Mouse (Mus musculus) limb, embryonic 14.5 days (tissue): ENCODE measurements around the gene Arhgdia. TPM values are rescaled to one million over a fixed set of nuclear protein-coding genes. Genes with fewer than 3 reads are reported as not detected.

Experiments used
- ATAC-seq: fragments of 200-750 bp; cut with Nextera tagmentation; 2 replicates; pipeline ENCODE4 v1.8.0; 2017; ENCODE audit warnings: low read depth, moderate number of reproducible peaks, moderate TSS enrichment; ENCODE audit not compliant: low FRiP score
- DNase-seq: peaks from one replicate; pipeline ENCODE4 v3.0.0-alpha.2; 2015; ENCODE audit warnings: low spot score
- H3K27ac ChIP-seq: fragments of 300-500 bp; sonication (generic); replicated peaks from 2 replicates; pipeline ENCODE4 v1.5.1; 2014; ENCODE audit warnings: low read depth, mild to moderate bottlenecking, low read length, moderate library complexity, mixed read lengths
- H3K27me3 ChIP-seq: fragments of 300-500 bp; sonication (generic); 2 replicates; pipeline ENCODE4 v1.6.1; 2014; ENCODE audit warnings: low read length, mixed read lengths; ENCODE audit not compliant: control insufficient read depth, insufficient read depth
- H3K36me3 ChIP-seq: fragments of 300-500 bp; sonication (generic); 2 replicates; pipeline ENCODE4 v1.6.1; 2014; ENCODE audit warnings: mild to moderate bottlenecking, low read length, moderate library complexity, mixed read lengths; ENCODE audit not compliant: control insufficient read depth, insufficient read depth
- H3K4me1 ChIP-seq: fragments of 300-500 bp; sonication (generic); 2 replicates; pipeline ENCODE4 v1.6.1; 2014; ENCODE audit warnings: antibody characterized with exemption, low read length, mixed read lengths; ENCODE audit not compliant: control insufficient read depth, insufficient read depth
- H3K4me2 ChIP-seq: fragments of 300-500 bp; sonication (generic); replicated peaks from 2 replicates; pipeline ENCODE4 v1.6.1; 2014; ENCODE audit warnings: low read depth, mild to moderate bottlenecking, low read length, moderate library complexity; ENCODE audit not compliant: severe bottlenecking
- H3K4me3 ChIP-seq: fragments of 300-500 bp; sonication (generic); replicated peaks from 2 replicates; pipeline ENCODE4 v1.5.1; 2014; ENCODE audit warnings: low read length
- H3K9ac ChIP-seq: fragments of 300-500 bp; sonication (generic); 2 replicates; pipeline ENCODE4 v1.6.1; 2014; ENCODE audit warnings: mild to moderate bottlenecking, low read depth, low read length, moderate library complexity; ENCODE audit not compliant: severe bottlenecking
- H3K9me3 ChIP-seq: fragments of 300-500 bp; sonication (generic); 2 replicates; pipeline ENCODE4 v1.6.1; 2016; ENCODE audit warnings: low read length; ENCODE audit not compliant: control insufficient read depth
- POLR2A ChIP-seq: fragments of 200-500 bp; IDR thresholded peaks from 2 replicates; pipeline ENCODE4 v1.8.0; 2012; ENCODE audit warnings: inconsistent platforms, mild to moderate bottlenecking, moderate library complexity, borderline replicate concordance; ENCODE audit not compliant: insufficient read depth, insufficient read length; ENCODE audit errors: extremely low read depth
- WGBS: fragments of 180-500 bp; shearing (Covaris S2); extraction: QIAGEN DNeasy Blood & Tissue Kit; methylation state at CpG from one replicate; pipeline ENCODE4 v1.1.7; 2014; 5-methylcytosine and 5-hydroxymethylcytosine counted together
- polyA plus RNA-seq, 2 experiments: library from polyadenylated mRNA; depleted of rRNA in 1 of 2; stranded (reverse) in 1 of 2; unstranded in 1 of 2; fragments of >200 nt; fragmentation: Nextera tagmentation in 1 of 2; extraction: Ambion mirVana in 1 of 2; gene quantifications; 2 replicates each; pipeline versions ENCODE4 v1.2.1 to v1.2.3; 2012 to 2014

Gene Arhgdia
- polyA plus RNA-seq, 2 experiments, result 566 to 610 TPM

GRCm38 (mm10) chr11:120610477-120611046 lies 29.1 kb upstream of the Arhgdia start:
- peaks cover 9% of the 10 kb centered on the region; the same call in 1 of the 2 replicates for H3K4me1 ChIP-seq
- peaks cover 6% of the 10 kb centered on the region for H3K27me3 ChIP-seq
- H3K4me3 ChIP-seq, result no peak overlapping the region
- H3K9ac ChIP-seq, result no peak overlapping the region
- DNase-seq, result no peak
- H3K9me3 ChIP-seq, result no peaks in the 10 kb centered on the region
- no peak for ATAC-seq
- no peak for TF ChIP-seq POLR2A
- H3K4me2 ChIP-seq, result no peak overlapping the region
- peaks cover 67% of the 10 kb centered on the region for H3K36me3 ChIP-seq
- H3K27ac ChIP-seq, result no peak overlapping the region
- WGBS, result 73% methylated on average over 9 of the region's 9 CpGs

GRCm38 (mm10) chr11:120609250-120609649 lies 27.8 kb upstream of the Arhgdia start:
- no peaks in the 10 kb centered on the region for H3K9me3 ChIP-seq
- no peak overlapping the region for H3K4me3 ChIP-seq

GRCm38 (mm10) chr11:120608241-120609034 lies 27.0 kb upstream of the Arhgdia start, which contains the start of gene Npb:
Gene Npb, plus strand, starts transcription at chr11:120608477.
- DNase-seq, result no peak
- Histone ChIP-seq H3K4me3 (peak within 1 kb of the TSS; percentile 28), H3K36me3 (peaks cover 69% of the 10 kb centered on the region), H3K4me2 (peak within 1 kb of the TSS; percentile 54), H3K4me1 (peaks cover 9% of the 10 kb centered on the region; the same call in 1 of the 2 replicates), H3K27ac (no peak within 1 kb of the TSS), H3K9me3 (no peaks in the 10 kb centered on the region), H3K9ac (peak within 1 kb of the TSS; percentile 51), H3K27me3 (peaks cover 6% of the 10 kb centered on the region)
- TF ChIP-seq POLR2A, result no peak
- ATAC-seq, result 0 out of 2 replicates have a peak, but pooled peaks have one; percentile 11
- WGBS, result 5% methylated on average over 45 of the region's 45 CpGs

More at GRCm38 (mm10) chr11:120609250-120609649, 27.8 kb upstream of the Arhgdia start:
- Histone ChIP-seq H3K27me3 (peaks cover 6% of the 10 kb centered on the region), H3K36me3 (peaks cover 69% of the 10 kb centered on the region), H3K27ac (no peak overlapping the region), H3K9ac (no peak overlapping the region), H3K4me2 (no peak overlapping the region), H3K4me1 (peaks cover 9% of the 10 kb centered on the region; the same call in 1 of the 2 replicates)
- DNase-seq, result no peak
- 48% methylated on average over 7 of the region's 8 CpGs for WGBS
- TF ChIP-seq POLR2A, result no peak
- ATAC-seq, result no peak

- TF ChIP-seq POLR2A, result no peak
Observed at GRCm38 (mm10) chr11:120606764-120607163, 25.3 kb upstream of the Arhgdia start.

GRCm38 (mm10) chr11:120605667-120606066 lies 24.2 kb upstream of the Arhgdia start:
- no peak for ATAC-seq
- H3K36me3 ChIP-seq, result peaks cover 65% of the 10 kb centered on the region
- no peak overlapping the region for H3K4me3 ChIP-seq
- no peak for DNase-seq
- H3K9ac ChIP-seq, result no peak overlapping the region
- 89% methylated on average over 7 of the region's 7 CpGs for WGBS
- H3K27me3 ChIP-seq, result peaks cover 6% of the 10 kb centered on the region
- no peak overlapping the region for H3K27ac ChIP-seq
- H3K4me1 ChIP-seq, result peaks cover 9% of the 10 kb centered on the region; the same call in 1 of the 2 replicates
- no peak for TF ChIP-seq POLR2A
- H3K9me3 ChIP-seq, result no peaks in the 10 kb centered on the region
- no peak overlapping the region for H3K4me2 ChIP-seq

More at GRCm38 (mm10) chr11:120606764-120607163, 25.3 kb upstream of the Arhgdia start:
- Histone ChIP-seq H3K36me3 (peaks cover 68% of the 10 kb centered on the region), H3K4me3 (no peak overlapping the region), H3K27me3 (peaks cover 6% of the 10 kb centered on the region), H3K4me1 (peaks cover 9% of the 10 kb centered on the region; the same call in 1 of the 2 replicates), H3K9me3 (no peaks in the 10 kb centered on the region), H3K9ac (no peak overlapping the region), H3K4me2 (no peak overlapping the region), H3K27ac (no peak overlapping the region)
- ATAC-seq (no peak), DNase-seq (no peak)
- WGBS, result 83% methylated on average over 4 of the region's 4 CpGs
